ENCODE assay signal across 12 mouse cellular contexts in the genomic region with DNA sequence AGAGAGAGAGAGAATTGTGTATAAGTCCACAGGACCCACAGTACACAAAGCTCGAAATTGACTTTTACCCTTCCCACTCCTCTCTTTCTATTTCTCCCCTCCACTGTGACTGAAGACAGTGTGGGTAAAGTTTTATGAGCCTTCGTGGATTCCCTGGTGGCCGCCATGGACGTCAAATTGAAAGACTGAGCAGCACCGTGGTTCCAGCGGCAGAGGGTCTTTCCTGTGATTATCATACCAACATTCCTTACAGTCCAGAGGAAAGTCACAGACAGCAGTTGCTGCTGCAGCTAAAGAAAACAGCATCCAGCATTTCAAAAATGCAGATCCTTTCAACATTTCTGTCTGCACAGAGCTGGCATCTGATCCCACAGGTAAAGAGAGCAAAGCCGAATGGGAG.
A peak's percentile ranks its signal among the peaks of the same experiment; 100 is the strongest.
DNase-seq lines count a peak whose midpoint lies in the region; ATAC-seq and TF ChIP-seq lines count a peak whose summit lies in the region.
"Had no signal": no experiment of that assay in that cellular context is flagged by ENCODE, and none has a peak within 500 bp of the region (broad histone marks: within the 10 kb centered on the region; RNA-seq: fewer than 3 reads in every experiment).

No protein-coding gene starts in this region.

- no peak for TF ChIP-seq CTCF in stomach, postnatal 0 days (IDR thresholded peaks at IDR 0.05; ENCODE audit: low read depth)

- no peak overlapping the region for H3K9ac ChIP-seq in heart, embryonic 15.5 days
- no peak overlapping the region for H3K9ac ChIP-seq in stomach, embryonic 14.5 days (replicated peaks; ENCODE audit: low read depth, low read length)
- no peak overlapping the region for H3K9ac ChIP-seq in stomach, postnatal 0 days (ENCODE audit: low read length)

- no peaks in the 10 kb centered on the region for H3K36me3 ChIP-seq in heart, embryonic 15.5 days
- no peaks in the 10 kb centered on the region for H3K36me3 ChIP-seq in stomach, embryonic 14.5 days (ENCODE audit: control insufficient read depth, insufficient read depth, low read length)
- no peaks in the 10 kb centered on the region for H3K36me3 ChIP-seq in stomach, postnatal 0 days (ENCODE audit: control insufficient read depth, insufficient read depth, low read length)
- no peaks in the 10 kb centered on the region for H3K36me3 ChIP-seq in limb, embryonic 10.5 days
- no peaks in the 10 kb centered on the region for H3K36me3 ChIP-seq in midbrain, embryonic 10.5 days

- intact Hi-C loops in heart, postnatal 25 days (cut with DNase I), result no loop called here
- intact Hi-C loops in left cerebral cortex, postnatal 14 days (cut with DNase I), result no loop called here

- 14% methylated on average over 7 of the region's 7 CpGs for WGBS in heart, embryonic 15.5 days
- WGBS in stomach, embryonic 14.5 days, result 37% methylated on average over 7 of the region's 7 CpGs
- 31% methylated on average over 7 of the region's 7 CpGs for WGBS in stomach, postnatal 0 days
- 55% methylated on average over 7 of the region's 7 CpGs for WGBS in limb, embryonic 10.5 days
- 63% methylated on average over 7 of the region's 7 CpGs for WGBS in midbrain, embryonic 10.5 days

- H3K4me2 ChIP-seq in heart, embryonic 15.5 days, result peak overlapping the region; percentile 16; the same call in 1 of the 2 replicates
- no peak overlapping the region for H3K4me2 ChIP-seq in stomach, embryonic 14.5 days (replicated peaks; ENCODE audit: low read depth, low read length)
- no peak overlapping the region for H3K4me2 ChIP-seq in stomach, postnatal 0 days (replicated peaks; ENCODE audit: low read depth)
- H3K4me2 ChIP-seq: hindbrain, embryonic 14.5 days had no signal

- ATAC-seq in heart, embryonic 15.5 days (replicated peaks; ENCODE audit: insufficient number of reproducible peaks, insufficient read depth, low FRiP score, low read depth), result no peak
- ATAC-seq in stomach, embryonic 14.5 days (ENCODE audit: insufficient number of reproducible peaks, insufficient read depth, low FRiP score, low read depth), result no peak
- ATAC-seq in stomach, postnatal 0 days (ENCODE audit: low FRiP score, low TSS enrichment), result no peak
- ATAC-seq: midbrain, embryonic 16.5 days had no signal

- H3K27ac ChIP-seq in heart, embryonic 15.5 days, result peak overlapping the region; percentile 68; the same call in 1 of the 2 replicates
- peak overlapping the region; percentile 64; the same call in 1 of the 2 replicates for H3K27ac ChIP-seq in stomach, embryonic 14.5 days (ENCODE audit: low read length)
- H3K27ac ChIP-seq in stomach, postnatal 0 days (replicated peaks), result no peak overlapping the region
- 0 out of 2 replicates have a peak overlapping the region, but pooled peaks have one; percentile 11 for H3K27ac ChIP-seq in limb, embryonic 10.5 days
- H3K27ac ChIP-seq in midbrain, embryonic 10.5 days (replicated peaks), result no peak overlapping the region

- H3K9me3 ChIP-seq in heart, embryonic 15.5 days (replicated peaks), result no peaks in the 10 kb centered on the region
- no peaks in the 10 kb centered on the region for H3K9me3 ChIP-seq in stomach, embryonic 14.5 days (ENCODE audit: control insufficient read depth, low read depth, low read length)
- no peaks in the 10 kb centered on the region for H3K9me3 ChIP-seq in stomach, postnatal 0 days (ENCODE audit: control insufficient read depth, low read length)
- H3K9me3 ChIP-seq in limb, embryonic 10.5 days (replicated peaks), result no peaks in the 10 kb centered on the region
- H3K9me3 ChIP-seq in midbrain, embryonic 10.5 days (replicated peaks), result no peaks in the 10 kb centered on the region

- TF ChIP-seq EP300 in stomach, postnatal 0 days (optimal IDR thresholded peaks at IDR 0.05), result no peak

- no peak overlapping the region for H3K4me3 ChIP-seq in heart, embryonic 15.5 days
- no peak overlapping the region for H3K4me3 ChIP-seq in stomach, embryonic 14.5 days (ENCODE audit: low read depth, low read length)
- H3K4me3 ChIP-seq in stomach, postnatal 0 days (ENCODE audit: low read depth, low read length), result no peak overlapping the region
- H3K4me3 ChIP-seq in limb, embryonic 10.5 days, result no peak overlapping the region
- no peak overlapping the region for H3K4me3 ChIP-seq in midbrain, embryonic 10.5 days
- H3K4me3 ChIP-seq: gastrocnemius, adult 2 months had no signal

- DNase-seq in heart, postnatal 25 days (ENCODE audit: low spot score), result no peak
- DNase-seq in stomach, postnatal 0 days (ENCODE audit: low spot score), result no peak
- DNase-seq in limb, embryonic 10.5 days (ENCODE audit: low spot score), result no peak
- no peak for DNase-seq in left cerebral cortex, postnatal 14 days (ENCODE audit: low spot score in 2 of 2)
- DNase-seq in midbrain, embryonic 10.5 days (ENCODE audit: low spot score), result no peak
- DNase-seq: adrenal gland, adult 8-10 months; left cerebral cortex, postnatal 4 days had no signal

- no peaks in the 10 kb centered on the region for H3K27me3 ChIP-seq in heart, embryonic 15.5 days
- H3K27me3 ChIP-seq in stomach, embryonic 14.5 days (ENCODE audit: control insufficient read depth, insufficient read depth, low read length), result no peaks in the 10 kb centered on the region
- H3K27me3 ChIP-seq in stomach, postnatal 0 days (ENCODE audit: control insufficient read depth, insufficient read depth, low read length), result no peaks in the 10 kb centered on the region
- H3K27me3 ChIP-seq in limb, embryonic 10.5 days (ENCODE audit: low read depth, poor library complexity, severe bottlenecking), result no peaks in the 10 kb centered on the region
- H3K27me3 ChIP-seq in midbrain, embryonic 10.5 days (ENCODE audit: low read depth, poor library complexity, severe bottlenecking), result no peaks in the 10 kb centered on the region

- H3K4me1 ChIP-seq in heart, embryonic 15.5 days (replicated peaks), result peaks cover 28% of the 10 kb centered on the region
- H3K4me1 ChIP-seq in stomach, embryonic 14.5 days (ENCODE audit: control insufficient read depth, insufficient read depth, low read length), result peaks cover 16% of the 10 kb centered on the region; the same call in 1 of the 2 replicates
- H3K4me1 ChIP-seq in stomach, postnatal 0 days (replicated peaks; ENCODE audit: control insufficient read depth, insufficient read depth), result no peaks in the 10 kb centered on the region
- H3K4me1 ChIP-seq in limb, embryonic 10.5 days, result peaks cover 22% of the 10 kb centered on the region
- peaks cover 27% of the 10 kb centered on the region for H3K4me1 ChIP-seq in midbrain, embryonic 10.5 days

Comparison
In these comparisons a context has a peak if more than half of its experiments do, and no peak if none do; other contexts are left out.
1. H3K27ac ChIP-seq: peak in heart, embryonic 15.5 days (single experiment), stomach, embryonic 14.5 days (single experiment) and limb, embryonic 10.5 days (single experiment); none in stomach, postnatal 0 days (single experiment) and midbrain, embryonic 10.5 days (single experiment).